Mouse (Mus musculus) thymus, adult 2 months (tissue): Measurements from ENCODE around the gene Lsm2.

Experiments used
- CTCF ChIP-seq: fragments of 200-500 bp; IDR thresholded peaks from 2 replicates; pipeline ENCODE4 v1.5.1; 2012; ENCODE audit warnings: mild to moderate bottlenecking, control low read depth, low read length, moderate library complexity, borderline replicate concordance; ENCODE audit not compliant: control insufficient read depth, poor library complexity, insufficient read depth; ENCODE audit errors: extremely low read depth
- POLR2A ChIP-seq: fragments of 200-500 bp; IDR thresholded peaks from 2 replicates; pipeline ENCODE4 v1.6.1; 2012; ENCODE audit warnings: mild to moderate bottlenecking, low read length, control low read depth, moderate library complexity; ENCODE audit not compliant: control insufficient read depth, poor library complexity, insufficient read depth; ENCODE audit errors: extremely low read depth

DNA sequence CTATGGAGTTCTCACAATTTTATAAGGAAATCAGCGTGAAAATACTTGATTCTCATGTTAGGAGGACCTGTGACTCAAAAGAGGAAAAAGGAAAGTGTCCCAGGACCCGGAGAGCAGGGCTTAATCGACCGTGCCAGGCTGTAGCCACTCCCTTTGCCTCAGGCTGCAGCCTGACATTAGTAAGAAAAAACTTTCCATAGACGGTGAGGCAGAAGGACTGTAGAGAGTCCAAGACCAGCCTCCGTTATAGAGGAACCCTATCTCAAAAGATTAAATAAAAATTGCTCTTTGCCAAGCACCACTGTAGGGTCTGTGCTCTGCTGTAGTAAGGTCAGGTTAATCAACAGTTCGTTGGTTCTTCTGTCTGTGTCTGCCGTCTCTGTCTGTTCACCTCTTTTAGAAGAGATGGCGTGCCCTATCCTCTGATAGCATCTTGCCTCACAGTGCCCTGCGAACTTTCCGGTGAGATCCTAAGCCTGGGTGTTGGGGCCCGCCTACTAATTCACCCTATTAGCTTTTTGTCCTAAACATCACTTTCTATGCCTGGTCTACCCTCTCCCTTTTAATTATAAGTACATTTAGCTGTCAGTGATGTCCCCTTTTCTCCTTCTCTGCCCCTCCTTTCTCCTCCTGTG is 21.7 kb upstream of the Lsm2 start:
- TF ChIP-seq CTCF (no peak), POLR2A (no peak)
